Mouse (Mus musculus): ENCODE results near the gene Tenm3. TPM values are rescaled to one million over a fixed set of nuclear protein-coding genes. Genes with fewer than 3 reads are reported as not detected.

The Tenm3 gene
- total and polyA plus RNA-seq, 3 experiments: 0.01 to 0.11 TPM; not detected in 1

- ATAC-seq (ENCODE audit: extremely low read depth, insufficient number of reproducible peaks, low FRiP score, poor library complexity, severe bottlenecking): no peak
- Histone ChIP-seq H3K36me3 (replicated peaks) (no peaks in the 10 kb centered on the region), H3K4me1 (ENCODE audit: insufficient read depth, low read depth, low read length) (no peaks in the 10 kb centered on the region), H3K9me3 (replicated peaks) (peaks cover 40% of the 10 kb centered on the region), H3K4me3 (ENCODE audit: low read depth, low read length) (no peak overlapping the region; the same call in 1 of the 2 replicates), H3K27me3 (ENCODE audit: insufficient read depth, low read length) (no peaks in the 10 kb centered on the region)
- TF ChIP-seq CTCF (IDR thresholded peaks at IDR 0.05; ENCODE audit: low read depth, low read length) (no peak), POLR2AphosphoS5 (IDR thresholded peaks at IDR 0.05; ENCODE audit: insufficient replicate concordance, low read depth, low read length) (no peak), GATA2 (IDR thresholded peaks at IDR 0.05; ENCODE audit: borderline replicate concordance, low read depth, low read length) (no peak), TAL1 (conservative IDR thresholded peaks at IDR 0.05; ENCODE audit: low read depth, low read length) (no peak), GATA1 (IDR thresholded peaks at IDR 0.05; ENCODE audit: borderline replicate concordance, low read length) (no peak)
- DNase-seq (ENCODE audit: low spot score): no peak
Measured at GRCm38 (mm10) chr8:48842516-48842990, 1.2 kb downstream of the Tenm3 start.

GRCm38 (mm10) chr8:48842035-48842434 is 1.7 kb downstream of the Tenm3 start:
- Histone ChIP-seq H3K9me3 (replicated peaks) (peaks cover 38% of the 10 kb centered on the region), H3K4me3 (ENCODE audit: low read depth, low read length) (no peak overlapping the region), H3K4me1 (ENCODE audit: insufficient read depth, low read depth, low read length) (no peaks in the 10 kb centered on the region), H3K27me3 (ENCODE audit: insufficient read depth, low read length) (no peaks in the 10 kb centered on the region), H3K36me3 (replicated peaks) (no peaks in the 10 kb centered on the region)
- ATAC-seq (ENCODE audit: extremely low read depth, insufficient number of reproducible peaks, low FRiP score, poor library complexity, severe bottlenecking) (no peak), DNase-seq (ENCODE audit: low spot score) (no peak)
- TF ChIP-seq POLR2AphosphoS5 (IDR thresholded peaks at IDR 0.05; ENCODE audit: insufficient replicate concordance, low read depth, low read length) (no peak), TAL1 (conservative IDR thresholded peaks at IDR 0.05; ENCODE audit: low read depth, low read length) (no peak), GATA2 (IDR thresholded peaks at IDR 0.05; ENCODE audit: borderline replicate concordance, low read depth, low read length) (no peak), CTCF (IDR thresholded peaks at IDR 0.05; ENCODE audit: low read depth, low read length) (no peak)

- Histone ChIP-seq H3K27me3 (ENCODE audit: insufficient read depth, low read length) (no peaks in the 10 kb centered on the region), H3K9me3 (replicated peaks) (peaks cover 2% of the 10 kb centered on the region; the same call in 1 of the 2 replicates), H3K4me3 (ENCODE audit: low read depth, low read length) (no peak overlapping the region), H3K4me1 (ENCODE audit: insufficient read depth, low read depth, low read length) (no peaks in the 10 kb centered on the region), H3K36me3 (replicated peaks) (no peaks in the 10 kb centered on the region)
- TF ChIP-seq GATA1 (IDR thresholded peaks at IDR 0.05; ENCODE audit: borderline replicate concordance, low read length) (no peak), POLR2AphosphoS5 (IDR thresholded peaks at IDR 0.05; ENCODE audit: insufficient replicate concordance, low read depth, low read length) (no peak), TAL1 (conservative IDR thresholded peaks at IDR 0.05; ENCODE audit: low read depth, low read length) (no peak), CTCF (IDR thresholded peaks at IDR 0.05; ENCODE audit: low read depth, low read length) (no peak), GATA2 (IDR thresholded peaks at IDR 0.05; ENCODE audit: borderline replicate concordance, low read depth, low read length) (no peak)
- no peak for ATAC-seq (ENCODE audit: extremely low read depth, insufficient number of reproducible peaks, low FRiP score, poor library complexity, severe bottlenecking)
- no peak for DNase-seq (ENCODE audit: low spot score)
Measured at GRCm38 (mm10) chr8:48835745-48836144, 8.0 kb downstream of the Tenm3 start.

- H3K4me1 ChIP-seq (ENCODE audit: insufficient read depth, low read depth, low read length): no peaks in the 10 kb centered on the region
- H3K9me3 ChIP-seq (replicated peaks): peaks cover 40% of the 10 kb centered on the region
- TF ChIP-seq CTCF (IDR thresholded peaks at IDR 0.05; ENCODE audit: low read depth, low read length): no peak
- TF ChIP-seq POLR2AphosphoS5 (IDR thresholded peaks at IDR 0.05; ENCODE audit: insufficient replicate concordance, low read depth, low read length): no peak
- TF ChIP-seq GATA2 (IDR thresholded peaks at IDR 0.05; ENCODE audit: borderline replicate concordance, low read depth, low read length): no peak
- TF ChIP-seq TAL1 (conservative IDR thresholded peaks at IDR 0.05; ENCODE audit: low read depth, low read length): no peak
- TF ChIP-seq GATA1 (IDR thresholded peaks at IDR 0.05; ENCODE audit: borderline replicate concordance, low read length): no peak
- no peak overlapping the region for H3K4me3 ChIP-seq (ENCODE audit: low read depth, low read length)
- H3K36me3 ChIP-seq (replicated peaks): no peaks in the 10 kb centered on the region
- no peaks in the 10 kb centered on the region for H3K27me3 ChIP-seq (ENCODE audit: insufficient read depth, low read length)
- no peak for ATAC-seq (ENCODE audit: extremely low read depth, insufficient number of reproducible peaks, low FRiP score, poor library complexity, severe bottlenecking)
- no peak for DNase-seq (ENCODE audit: low spot score)
Measured at GRCm38 (mm10) chr8:48827454-48827853, 16.3 kb downstream of the Tenm3 start.

GRCm38 (mm10) chr8:48825666-48826065 is 18.1 kb downstream of the Tenm3 start:
- ATAC-seq (ENCODE audit: extremely low read depth, insufficient number of reproducible peaks, low FRiP score, poor library complexity, severe bottlenecking): no peak
- TF ChIP-seq CTCF (IDR thresholded peaks at IDR 0.05; ENCODE audit: low read depth, low read length) (no peak), TAL1 (conservative IDR thresholded peaks at IDR 0.05; ENCODE audit: low read depth, low read length) (no peak), GATA1 (IDR thresholded peaks at IDR 0.05; ENCODE audit: borderline replicate concordance, low read length) (no peak), GATA2 (IDR thresholded peaks at IDR 0.05; ENCODE audit: borderline replicate concordance, low read depth, low read length) (no peak), POLR2AphosphoS5 (IDR thresholded peaks at IDR 0.05; ENCODE audit: insufficient replicate concordance, low read depth, low read length) (no peak)

GRCm38 (mm10) chr8:48822291-48822690 is 21.5 kb downstream of the Tenm3 start:
- no peak for ATAC-seq (ENCODE audit: extremely low read depth, insufficient number of reproducible peaks, low FRiP score, poor library complexity, severe bottlenecking)
- no peak for TF ChIP-seq GATA2 (IDR thresholded peaks at IDR 0.05; ENCODE audit: borderline replicate concordance, low read depth, low read length)
- no peak for TF ChIP-seq CTCF (IDR thresholded peaks at IDR 0.05; ENCODE audit: low read depth, low read length)
- TF ChIP-seq POLR2AphosphoS5 (IDR thresholded peaks at IDR 0.05; ENCODE audit: insufficient replicate concordance, low read depth, low read length): no peak
- TF ChIP-seq GATA1 (IDR thresholded peaks at IDR 0.05; ENCODE audit: borderline replicate concordance, low read length): no peak
- TF ChIP-seq TAL1 (conservative IDR thresholded peaks at IDR 0.05; ENCODE audit: low read depth, low read length): no peak

More at GRCm38 (mm10) chr8:48825666-48826065, 18.1 kb downstream of the Tenm3 start:
- Histone ChIP-seq H3K9me3 (replicated peaks) (peaks cover 42% of the 10 kb centered on the region), H3K27me3 (ENCODE audit: insufficient read depth, low read length) (no peaks in the 10 kb centered on the region), H3K4me3 (ENCODE audit: low read depth, low read length) (no peak overlapping the region), H3K36me3 (replicated peaks) (no peaks in the 10 kb centered on the region), H3K4me1 (ENCODE audit: insufficient read depth, low read depth, low read length) (no peaks in the 10 kb centered on the region)
- no peak for DNase-seq (ENCODE audit: low spot score)

More at GRCm38 (mm10) chr8:48822291-48822690, 21.5 kb downstream of the Tenm3 start:
- peaks cover 27% of the 10 kb centered on the region for H3K9me3 ChIP-seq (replicated peaks)
- no peak for DNase-seq (ENCODE audit: low spot score)
- no peaks in the 10 kb centered on the region for H3K27me3 ChIP-seq (ENCODE audit: insufficient read depth, low read length)
- no peak overlapping the region for H3K4me3 ChIP-seq (ENCODE audit: low read depth, low read length)
- H3K36me3 ChIP-seq (replicated peaks): no peaks in the 10 kb centered on the region
- H3K4me1 ChIP-seq (ENCODE audit: insufficient read depth, low read depth, low read length): no peaks in the 10 kb centered on the region

Data from G1E (cell line).